Mouse (Mus musculus): ENCODE results near the gene Adh5. TPM values are rescaled to one million over a fixed set of nuclear protein-coding genes. Genes with fewer than 3 reads are reported as not detected.
A peak's percentile ranks its signal among the peaks of the same experiment; 100 is the strongest.
"Not testable (repeated sequence)": the region's sequence is repeated elsewhere in the genome, so short reads cannot be mapped to it uniquely, and the experiment has no call there.

Adh5 gene
- polyA plus RNA-seq, 1 experiment from 2014 or later = 181 TPM

DNA sequence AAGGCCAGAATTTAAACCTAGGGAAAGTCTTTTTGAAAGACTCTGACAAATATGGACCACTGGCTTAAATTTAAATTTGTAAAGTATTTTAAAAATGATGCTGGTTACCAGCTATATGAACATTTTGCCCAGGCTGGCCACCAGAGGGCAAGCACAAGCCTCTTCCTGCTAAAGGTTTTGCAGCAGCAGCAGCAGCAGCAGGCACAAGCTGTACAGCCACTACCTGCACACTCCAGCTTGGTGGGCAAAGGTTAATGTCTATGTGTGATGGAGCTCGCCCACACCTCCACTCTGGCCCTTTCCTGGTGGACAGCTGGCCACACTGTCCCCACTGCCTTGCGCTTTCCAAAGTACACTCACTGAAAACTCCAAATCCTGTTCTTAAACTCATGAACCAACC lies 20.2 kb downstream of the Adh5 start:
- Histone ChIP-seq H3K4me3 (replicated peaks) (no peak overlapping the region), H3K4me1 (no peaks in the 10 kb centered on the region), H3K9me3 (no peaks in the 10 kb centered on the region), H3K4me2 (no peak overlapping the region), H3K9ac (no peak overlapping the region), H3K27ac (no peak overlapping the region), H3K27me3 (replicated peaks) (no peaks in the 10 kb centered on the region), H3K36me3 (peaks cover 52% of the 10 kb centered on the region)
- WGBS = 55% methylated on average over 2 of the region's 2 CpGs
- no peak for ATAC-seq (ENCODE audit: insufficient read depth, low FRiP score, low read depth)

DNA sequence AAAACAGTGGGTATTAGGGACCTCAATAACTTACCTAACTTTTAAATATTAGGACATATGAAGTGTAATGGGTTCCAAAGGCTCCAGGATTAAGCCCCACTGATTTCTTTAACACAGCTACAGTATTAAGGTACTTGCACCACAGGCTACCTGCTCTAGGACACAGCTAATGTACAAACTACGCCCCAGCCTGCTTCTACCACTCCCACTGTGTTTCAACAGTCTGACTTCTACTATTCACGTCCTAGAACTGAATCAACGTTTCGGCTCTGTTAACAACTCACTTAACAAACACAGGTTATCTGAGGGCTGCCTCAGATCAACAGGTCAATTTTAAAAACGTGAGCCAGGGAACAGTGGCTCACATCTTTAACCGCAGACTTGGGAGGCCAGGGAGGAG lies 20.9 kb downstream of the Adh5 start:
- 70% methylated on average over 6 of the region's 6 CpGs for WGBS
- H3K4me2 ChIP-seq = no peak overlapping the region
- ATAC-seq (ENCODE audit: insufficient read depth, low FRiP score, low read depth) = 0 out of 2 replicates have a peak, but pooled peaks have one; percentile 16
- no peak overlapping the region for H3K9ac ChIP-seq
- H3K4me3 ChIP-seq (replicated peaks) = no peak overlapping the region
- H3K36me3 ChIP-seq = peaks cover 52% of the 10 kb centered on the region
- no peak overlapping the region for H3K27ac ChIP-seq
- no peaks in the 10 kb centered on the region for H3K27me3 ChIP-seq (replicated peaks)
- no peaks in the 10 kb centered on the region for H3K4me1 ChIP-seq
- H3K9me3 ChIP-seq = no peaks in the 10 kb centered on the region

GRCm38 (mm10) chr3:138464573-138465147 lies 21.8 kb downstream of the Adh5 start:
- H3K9ac ChIP-seq = no peak overlapping the region
- H3K4me2 ChIP-seq = no peak overlapping the region
- WGBS = 74% methylated on average over 16 of the region's 16 CpGs
- H3K27ac ChIP-seq = no peak overlapping the region
- no peaks in the 10 kb centered on the region for H3K9me3 ChIP-seq
- H3K4me3 ChIP-seq (replicated peaks) = no peak overlapping the region
- no peaks in the 10 kb centered on the region for H3K4me1 ChIP-seq
- H3K36me3 ChIP-seq = peaks cover 46% of the 10 kb centered on the region
- no peaks in the 10 kb centered on the region for H3K27me3 ChIP-seq (replicated peaks)
- no peak for ATAC-seq (ENCODE audit: insufficient read depth, low FRiP score, low read depth)

DNA sequence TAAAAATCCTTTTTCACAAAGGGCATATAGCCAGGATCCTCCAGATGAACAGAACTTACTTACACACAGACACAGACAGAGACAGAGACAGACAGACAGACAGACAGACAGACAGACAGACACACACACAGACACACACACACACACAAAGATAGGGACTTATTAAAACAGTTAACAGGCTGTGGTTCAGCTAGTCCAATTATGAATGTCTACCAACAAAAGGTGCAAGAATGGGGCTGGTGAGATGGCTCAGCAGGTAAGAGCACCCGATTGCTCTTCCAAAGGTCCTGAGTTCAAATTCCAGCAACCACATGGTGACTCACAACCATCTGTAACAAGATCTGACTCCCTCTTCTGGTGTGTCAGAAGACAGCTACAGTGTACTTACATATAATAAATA lies 23.8 kb downstream of the Adh5 start:
- not testable (repeated sequence) for H3K9ac ChIP-seq; H3K27me3 ChIP-seq (replicated peaks); H3K4me1 ChIP-seq; H3K27ac ChIP-seq; H3K9me3 ChIP-seq; H3K4me3 ChIP-seq (replicated peaks); ATAC-seq (ENCODE audit: insufficient read depth, low FRiP score, low read depth); H3K4me2 ChIP-seq
- H3K36me3 ChIP-seq = peaks cover 50% of the 10 kb centered on the region
- 100% methylated on average over 1 of the region's 1 CpGs for WGBS

DNA sequence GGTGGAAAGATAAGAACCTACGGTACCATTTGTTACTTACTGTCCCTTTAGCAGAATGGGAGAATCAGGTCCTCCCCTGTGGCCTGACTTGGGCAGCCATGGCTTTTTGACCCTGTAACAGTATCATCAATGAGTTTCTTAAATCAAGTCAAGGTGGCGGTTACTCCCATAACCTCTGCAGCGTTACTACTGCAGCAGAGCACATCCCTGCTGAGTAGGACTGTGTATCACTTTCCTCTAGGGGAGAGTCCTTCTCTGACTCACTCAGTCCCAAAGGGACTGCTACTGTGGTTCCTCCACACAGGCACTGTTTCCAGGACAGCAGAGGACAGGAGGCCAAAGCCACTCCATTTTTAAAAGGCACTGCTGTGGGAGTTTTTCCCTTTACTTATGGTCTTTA lies 28.2 kb downstream of the Adh5 start:
- 88% methylated on average over 3 of the region's 3 CpGs for WGBS
- ATAC-seq (ENCODE audit: insufficient read depth, low FRiP score, low read depth) = no peak

DNA sequence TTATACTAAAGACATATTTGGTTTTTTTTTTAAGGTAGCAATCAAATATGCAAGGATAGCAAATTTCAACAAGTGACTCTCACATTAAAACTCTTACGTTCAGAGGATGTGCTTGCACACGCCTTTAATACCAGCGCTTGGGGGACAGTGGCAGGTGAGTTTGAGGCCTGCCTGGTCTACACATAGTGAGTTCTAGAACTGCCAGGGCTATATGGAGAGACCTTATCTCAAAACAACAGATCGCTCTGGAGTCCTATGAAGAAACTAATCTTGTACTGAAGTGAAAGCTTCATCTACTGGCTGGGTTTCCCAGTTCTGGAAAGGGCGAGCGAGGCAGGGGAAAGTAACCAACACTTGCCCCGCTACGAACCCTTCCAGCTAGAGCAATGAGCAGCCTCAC lies 36.6 kb downstream of the Adh5 start:
- WGBS = 94% methylated on average over 8 of the region's 8 CpGs
- Histone ChIP-seq H3K4me2 (no peak overlapping the region), H3K27ac (no peak overlapping the region), H3K9me3 (no peaks in the 10 kb centered on the region), H3K4me3 (replicated peaks) (no peak overlapping the region), H3K36me3 (peaks cover 9% of the 10 kb centered on the region; the same call in 1 of the 2 replicates), H3K4me1 (0 out of 2 replicates have a peak, but pooled peaks cover 3% of the 10 kb centered on the region), H3K9ac (no peak overlapping the region), H3K27me3 (replicated peaks) (no peaks in the 10 kb centered on the region)
- ATAC-seq (ENCODE audit: insufficient read depth, low FRiP score, low read depth) = no peak

More for the DNA sequence above, 28.2 kb downstream of the Adh5 start:
- Histone ChIP-seq H3K4me3 (replicated peaks) (no peak overlapping the region), H3K4me2 (no peak overlapping the region), H3K27ac (no peak overlapping the region), H3K27me3 (replicated peaks) (no peaks in the 10 kb centered on the region), H3K4me1 (no peaks in the 10 kb centered on the region), H3K9me3 (no peaks in the 10 kb centered on the region), H3K9ac (no peak overlapping the region), H3K36me3 (peaks cover 33% of the 10 kb centered on the region)

DNA sequence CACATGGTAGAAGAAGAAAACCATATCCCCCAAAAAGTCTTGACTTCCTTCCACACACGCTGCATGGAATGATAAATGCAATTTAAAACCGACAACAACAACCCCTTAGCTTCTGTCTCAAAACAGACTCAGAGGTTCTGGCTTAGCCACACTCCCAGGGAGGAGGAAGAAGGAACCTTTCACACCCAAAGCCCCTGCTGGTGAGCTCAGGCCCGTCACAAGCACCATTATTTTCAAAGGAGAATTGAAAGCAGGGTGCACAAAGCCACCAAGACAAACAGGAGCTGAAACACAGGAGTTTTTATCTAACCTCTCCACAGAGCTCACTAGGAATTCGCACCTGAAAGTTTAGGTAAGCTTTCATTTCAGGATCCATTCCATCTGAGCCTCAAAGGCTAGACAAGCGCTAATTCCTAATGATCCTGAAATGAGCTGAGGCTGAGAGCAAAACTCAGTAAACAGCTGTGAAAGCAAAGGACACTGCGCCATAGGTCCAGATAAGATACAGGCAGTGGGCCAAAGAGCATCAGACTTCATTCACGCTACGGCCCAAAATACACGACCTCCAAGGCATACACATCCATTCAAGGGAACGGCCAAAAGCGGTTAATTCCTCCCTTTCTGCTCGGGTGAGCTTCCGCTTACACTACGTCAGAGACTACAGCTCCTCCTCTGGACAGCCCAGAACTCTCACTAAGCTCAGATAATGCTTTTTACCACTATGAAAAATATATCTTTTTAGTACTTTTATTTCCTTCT lies 38.8 kb downstream of the Adh5 start:
- H3K4me2 ChIP-seq = no peak overlapping the region
- 65% methylated on average over 14 of the region's 14 CpGs for WGBS
- no peak for ATAC-seq (ENCODE audit: insufficient read depth, low FRiP score, low read depth)

DNA sequence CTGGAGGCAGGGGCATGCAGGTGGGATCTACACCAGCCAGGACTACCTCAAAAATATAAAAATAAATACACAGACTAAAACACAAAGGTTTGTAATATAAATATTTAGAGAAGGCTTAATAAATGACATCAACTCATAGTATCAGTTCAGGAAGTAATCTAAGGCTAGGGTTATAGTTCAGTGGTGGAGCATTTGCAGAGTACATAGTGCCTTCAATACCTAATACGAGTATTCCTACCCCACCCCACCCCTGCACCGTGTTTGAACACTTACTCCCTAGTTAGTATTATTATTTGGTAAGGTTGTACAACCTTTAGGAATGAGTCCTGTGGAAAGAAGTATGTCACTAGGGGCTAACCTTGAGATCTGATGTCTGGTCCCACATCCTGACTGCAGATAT lies 40.3 kb downstream of the Adh5 start:
- 59% methylated on average over 2 of the region's 2 CpGs for WGBS

More for the DNA sequence above, 38.8 kb downstream of the Adh5 start:
- 0 out of 2 replicates have a peak, but pooled peaks cover 3% of the 10 kb centered on the region for H3K4me1 ChIP-seq
- H3K27ac ChIP-seq = no peak overlapping the region
- H3K27me3 ChIP-seq (replicated peaks) = no peaks in the 10 kb centered on the region
- no peak overlapping the region for H3K4me3 ChIP-seq (replicated peaks)
- no peaks in the 10 kb centered on the region for H3K9me3 ChIP-seq
- peaks cover 17% of the 10 kb centered on the region; the same call in 1 of the 2 replicates for H3K36me3 ChIP-seq
- H3K9ac ChIP-seq = no peak overlapping the region

DNA sequence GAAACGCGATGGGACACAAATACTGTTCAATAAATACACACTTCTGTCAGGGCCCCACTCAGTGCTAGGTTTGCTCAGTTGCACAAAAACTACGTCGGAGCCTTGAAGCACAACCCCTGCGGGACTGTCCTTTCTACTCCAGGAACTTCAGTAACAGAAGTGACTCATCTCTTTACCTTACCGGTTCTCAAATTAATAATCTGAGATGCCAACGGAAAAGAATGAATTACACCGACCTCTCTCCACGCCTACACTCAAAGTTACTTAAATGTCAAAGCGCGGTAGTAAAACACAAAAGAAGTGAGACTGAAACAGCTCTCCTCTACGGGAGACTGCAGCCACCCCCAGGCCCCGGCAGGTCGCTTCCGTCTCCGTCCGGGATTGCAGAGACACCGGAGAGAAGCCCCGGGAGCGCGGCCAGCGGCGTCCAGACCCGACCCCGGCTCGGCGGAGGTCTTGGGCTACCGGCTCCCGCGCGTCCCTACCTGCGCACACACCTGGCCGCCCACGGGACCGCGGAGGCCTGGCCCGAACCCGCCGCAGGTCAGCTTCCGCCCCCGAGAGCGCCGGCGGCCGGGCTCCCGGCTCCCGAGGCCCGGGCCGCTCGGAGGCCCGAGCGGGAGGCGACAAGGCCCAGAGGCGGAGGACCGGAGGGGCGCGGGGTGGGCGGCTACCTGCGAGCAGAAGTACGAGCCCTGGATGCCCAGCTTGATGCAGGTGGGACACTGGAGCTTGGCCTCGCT lies 45.9 kb downstream of the Adh5 start:
- Histone ChIP-seq H3K27ac (peak overlapping the region; percentile 82), H3K9ac (peak overlapping the region; percentile 76), H3K4me2 (peak overlapping the region; percentile 65), H3K36me3 (peaks cover 13% of the 10 kb centered on the region; the same call in 1 of the 2 replicates), H3K4me3 (replicated peaks) (peak overlapping the region; percentile 62), H3K9me3 (no peaks in the 10 kb centered on the region), H3K4me1 (no peaks in the 10 kb centered on the region), H3K27me3 (replicated peaks) (no peaks in the 10 kb centered on the region)
- under 1% methylated on average over 61 of the region's 61 CpGs for WGBS
- peak; percentile 63 for ATAC-seq (ENCODE audit: insufficient read depth, low FRiP score, low read depth)

More for the DNA sequence above, 40.3 kb downstream of the Adh5 start:
- ATAC-seq (ENCODE audit: insufficient read depth, low FRiP score, low read depth) = no peak
- H3K4me2 ChIP-seq = no peak overlapping the region
- peaks cover 19% of the 10 kb centered on the region; the same call in 1 of the 2 replicates for H3K36me3 ChIP-seq
- no peak overlapping the region for H3K27ac ChIP-seq
- H3K9me3 ChIP-seq = no peaks in the 10 kb centered on the region
- no peaks in the 10 kb centered on the region for H3K27me3 ChIP-seq (replicated peaks)
- no peak overlapping the region for H3K9ac ChIP-seq
- 0 out of 2 replicates have a peak, but pooled peaks cover 3% of the 10 kb centered on the region for H3K4me1 ChIP-seq
- no peak overlapping the region for H3K4me3 ChIP-seq (replicated peaks)

DNA sequence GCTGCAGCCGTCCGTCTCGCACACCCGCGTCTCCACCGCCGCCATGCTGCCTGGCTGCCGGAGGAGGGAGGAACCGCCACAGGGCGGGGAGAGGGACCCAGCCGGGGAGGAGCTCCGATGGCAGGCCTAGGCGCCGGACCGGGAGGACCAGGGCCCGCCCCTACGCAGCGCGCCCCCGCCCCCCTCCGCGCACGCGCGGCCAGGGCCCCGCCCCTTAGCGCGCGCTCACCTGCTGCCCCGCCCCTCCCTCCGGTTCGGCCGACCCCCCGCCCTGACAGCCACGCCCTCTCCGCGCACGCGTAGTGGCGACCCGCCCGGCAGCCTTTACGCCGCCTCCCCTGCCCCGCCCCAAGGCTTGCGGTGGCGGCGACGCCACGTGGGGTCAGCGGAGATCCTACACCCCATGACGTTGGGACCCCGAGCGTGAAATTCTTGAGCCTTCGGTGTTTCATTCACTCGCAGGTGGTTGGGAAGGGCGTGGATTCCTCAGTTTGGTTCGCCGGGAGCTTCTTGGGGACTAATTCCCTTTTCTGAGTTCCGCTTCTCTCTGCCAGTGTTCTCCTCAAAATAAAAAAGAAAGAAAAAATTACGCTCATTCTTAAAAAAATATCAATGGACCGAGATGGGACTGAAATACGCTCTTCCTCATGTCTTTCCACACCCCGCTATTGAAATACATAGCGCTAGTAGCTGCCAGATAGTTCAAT lies 46.6 kb downstream of the Adh5 start, which contains the start of gene Metap1:
Metap1 (minus strand) TSS at position 189 of the 707 bp plus-strand sequence.
- Histone ChIP-seq H3K9me3 (no peaks in the 10 kb centered on the region), H3K27me3 (replicated peaks) (no peaks in the 10 kb centered on the region), H3K36me3 (peaks cover 10% of the 10 kb centered on the region; the same call in 1 of the 2 replicates), H3K4me3 (replicated peaks) (peak within 1 kb of the TSS; percentile 62), H3K9ac (peak within 1 kb of the TSS; percentile 76), H3K27ac (peak within 1 kb of the TSS; percentile 82), H3K4me2 (peak within 1 kb of the TSS; percentile 65), H3K4me1 (no peaks in the 10 kb centered on the region)
- ATAC-seq (ENCODE audit: insufficient read depth, low FRiP score, low read depth) = peak; percentile 99
- under 1% methylated on average over 39 of the region's 65 CpGs for WGBS

DNA sequence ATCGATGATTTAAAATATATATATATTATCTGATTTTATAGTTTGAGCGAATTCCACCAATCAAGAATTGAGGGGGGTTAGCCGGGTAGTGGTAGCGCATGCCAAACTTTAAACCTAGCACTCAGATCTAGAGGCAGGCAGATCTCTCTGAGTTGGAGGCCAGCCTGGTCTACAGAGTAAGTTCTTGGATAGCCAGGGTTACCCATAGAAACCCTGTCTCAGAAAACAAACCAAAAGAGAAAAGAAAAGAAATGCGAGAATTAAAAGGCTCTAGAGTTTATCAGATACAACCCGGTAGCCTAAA lies 47.1 kb downstream of the Adh5 start:
- H3K4me1 ChIP-seq = no peaks in the 10 kb centered on the region
- 0 out of 2 replicates have a peak, but pooled peaks cover 5% of the 10 kb centered on the region for H3K36me3 ChIP-seq
- H3K9ac ChIP-seq = peak overlapping the region; percentile 46; the same call in 1 of the 2 replicates
- WGBS = 16% methylated on average over 6 of the region's 6 CpGs
- no peaks in the 10 kb centered on the region for H3K9me3 ChIP-seq
- no peak for ATAC-seq (ENCODE audit: insufficient read depth, low FRiP score, low read depth)
- no peaks in the 10 kb centered on the region for H3K27me3 ChIP-seq (replicated peaks)
- H3K27ac ChIP-seq = peak overlapping the region; percentile 59; the same call in 1 of the 2 replicates
- peak overlapping the region; percentile 62 for H3K4me3 ChIP-seq (replicated peaks)
- peak overlapping the region; percentile 55 for H3K4me2 ChIP-seq
